Mouse (Mus musculus) forebrain, embryonic 14.5 days (tissue): Measurements from ENCODE around the gene Rhbdl2. TPM values are rescaled to one million over a fixed set of nuclear protein-coding genes. Genes with fewer than 3 reads are reported as not detected.

Experiments
- ATAC-seq: fragments of 200-750 bp; cut with Nextera tagmentation; 2 replicates; pipeline ENCODE4 v1.8.0; 2017; ENCODE audit warnings: mild to moderate bottlenecking, moderate library complexity
- DNase-seq: peaks from one replicate; pipeline ENCODE4 v3.0.0-alpha.2; 2015; ENCODE audit warnings: low spot score
- H3K27ac ChIP-seq: fragments of 300-500 bp; sonication (generic); 2 replicates; pipeline ENCODE4 v1.5.1; 2014; ENCODE audit warnings: low read depth, mild to moderate bottlenecking, control low read depth, low read length, moderate library complexity
- H3K27me3 ChIP-seq: fragments of 300-500 bp; sonication (generic); replicated peaks from 2 replicates; pipeline ENCODE4 v1.6.1; 2014; ENCODE audit warnings: low read length, control low read depth, mixed read lengths; ENCODE audit not compliant: control insufficient read depth, insufficient read depth
- H3K36me3 ChIP-seq: fragments of 300-500 bp; sonication (generic); 2 replicates; pipeline ENCODE4 v1.6.1; 2014; ENCODE audit warnings: low read length, control low read depth; ENCODE audit not compliant: control insufficient read depth, insufficient read depth
- H3K4me1 ChIP-seq: fragments of 300-500 bp; sonication (generic); 2 replicates; pipeline ENCODE4 v1.6.1; 2014; ENCODE audit warnings: antibody characterized with exemption, low read length, control low read depth; ENCODE audit not compliant: control insufficient read depth, insufficient read depth
- H3K4me2 ChIP-seq: fragments of 300-500 bp; sonication (generic); 2 replicates; pipeline ENCODE4 v1.6.1; 2014; ENCODE audit warnings: mild to moderate bottlenecking, control low read depth, low read length
- H3K4me3 ChIP-seq: fragments of 300-500 bp; sonication (generic); 2 replicates; pipeline ENCODE4 v1.5.1; 2014; ENCODE audit warnings: low read depth, low read length, control low read depth
- H3K9ac ChIP-seq: fragments of 300-500 bp; sonication (generic); 2 replicates; pipeline ENCODE4 v1.6.1; 2014; ENCODE audit warnings: mild to moderate bottlenecking, low read length, control low read depth, moderate library complexity
- H3K9me3 ChIP-seq: fragments of 300-500 bp; sonication (generic); replicated peaks from 2 replicates; pipeline ENCODE4 v1.6.1; 2016; ENCODE audit warnings: low read length, control low read depth, mixed read lengths; ENCODE audit not compliant: control insufficient read depth
- WGBS: fragments of 180-500 bp; shearing (Covaris S2); extraction: QIAGEN DNeasy Blood & Tissue Kit; methylation state at CpG from one replicate; pipeline ENCODE4 v1.1.7; 2014; 5-methylcytosine and 5-hydroxymethylcytosine counted together
- polyA plus RNA-seq: library from polyadenylated mRNA; unstranded; fragments of >200 nt; fragmentation: Nextera tagmentation; extraction: Ambion mirVana; gene quantifications from 2 replicates; pipeline ENCODE4 v1.2.1, GENCODE M21; 2014

The Rhbdl2 gene
- polyA plus RNA-seq, 1 experiment from 2014 or later, result 0.58 TPM

DNA sequence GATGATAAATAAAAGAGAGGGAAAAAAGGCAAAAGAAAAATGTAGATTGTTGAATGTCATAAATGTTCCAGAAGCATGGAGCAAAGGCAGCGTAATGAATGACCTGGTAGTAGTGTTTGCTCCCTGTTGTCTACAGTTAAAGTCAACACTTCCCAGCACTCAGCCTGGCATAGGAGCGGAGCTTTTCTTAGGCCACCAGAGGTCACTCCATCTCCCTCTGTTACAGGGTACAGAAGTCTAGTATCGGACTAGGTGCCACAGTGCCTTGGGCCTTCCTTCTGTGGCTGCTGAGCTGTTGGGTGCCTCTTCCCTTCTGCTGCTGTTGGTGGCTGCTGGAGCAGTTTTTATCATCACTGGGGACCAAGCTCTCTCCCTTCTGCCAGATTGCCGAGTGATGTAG lies 29.4 kb upstream of the Rhbdl2 start:
- Histone ChIP-seq H3K36me3 (no peaks in the 10 kb centered on the region), H3K9me3 (no peaks in the 10 kb centered on the region), H3K27me3 (no peaks in the 10 kb centered on the region), H3K4me1 (no peaks in the 10 kb centered on the region), H3K27ac (no peak overlapping the region), H3K4me2 (no peak overlapping the region), H3K4me3 (no peak overlapping the region), H3K9ac (no peak overlapping the region)
- WGBS, result 60% methylated on average over 4 of the region's 4 CpGs
- peak; percentile 21 for DNase-seq
- no peak for ATAC-seq

GRCm38 (mm10) chr4:123765071-123765470 lies 22.6 kb upstream of the Rhbdl2 start:
- no peaks in the 10 kb centered on the region for H3K4me1 ChIP-seq
- H3K4me3 ChIP-seq, result no peak overlapping the region
- no peak for DNase-seq
- H3K9ac ChIP-seq, result no peak overlapping the region
- 84% methylated on average over 6 of the region's 6 CpGs for WGBS
- H3K36me3 ChIP-seq, result no peaks in the 10 kb centered on the region
- no peak overlapping the region for H3K27ac ChIP-seq
- H3K9me3 ChIP-seq, result no peaks in the 10 kb centered on the region
- no peak for ATAC-seq
- no peak overlapping the region for H3K4me2 ChIP-seq
- H3K27me3 ChIP-seq, result no peaks in the 10 kb centered on the region

GRCm38 (mm10) chr4:123767807-123768206 lies 19.9 kb upstream of the Rhbdl2 start:
- Histone ChIP-seq H3K9me3 (no peaks in the 10 kb centered on the region), H3K9ac (no peak overlapping the region), H3K36me3 (no peaks in the 10 kb centered on the region), H3K4me1 (no peaks in the 10 kb centered on the region), H3K27me3 (no peaks in the 10 kb centered on the region), H3K4me3 (no peak overlapping the region), H3K27ac (no peak overlapping the region), H3K4me2 (no peak overlapping the region)
- 77% methylated on average over 3 of the region's 3 CpGs for WGBS
- no peak for DNase-seq
- ATAC-seq, result no peak

- DNase-seq, result no peak
- no peak for ATAC-seq
- Histone ChIP-seq H3K9me3 (no peaks in the 10 kb centered on the region), H3K9ac (no peak overlapping the region), H3K4me3 (no peak overlapping the region), H3K27me3 (no peaks in the 10 kb centered on the region), H3K4me2 (no peak overlapping the region), H3K27ac (no peak overlapping the region), H3K4me1 (no peaks in the 10 kb centered on the region), H3K36me3 (no peaks in the 10 kb centered on the region)
- WGBS, result 56% methylated on average over 4 of the region's 4 CpGs
Measured at GRCm38 (mm10) chr4:123768234-123768633, 19.4 kb upstream of the Rhbdl2 start.

GRCm38 (mm10) chr4:123792666-123793065 lies 5.0 kb downstream of the Rhbdl2 start:
- 94% methylated on average over 2 of the region's 2 CpGs for WGBS
- no peak overlapping the region for H3K9ac ChIP-seq
- ATAC-seq, result no peak

GRCm38 (mm10) chr4:123793136-123793535 lies 5.5 kb downstream of the Rhbdl2 start:
- H3K4me1 ChIP-seq, result peaks cover 6% of the 10 kb centered on the region; the same call in 1 of the 2 replicates
- H3K4me3 ChIP-seq, result no peak overlapping the region
- no peak overlapping the region for H3K9ac ChIP-seq
- H3K27me3 ChIP-seq, result no peaks in the 10 kb centered on the region
- no peak for DNase-seq
- no peaks in the 10 kb centered on the region for H3K36me3 ChIP-seq
- no peak overlapping the region for H3K27ac ChIP-seq
- WGBS, result 93% methylated on average over 6 of the region's 6 CpGs
- H3K9me3 ChIP-seq, result no peaks in the 10 kb centered on the region
- no peak for ATAC-seq
- H3K4me2 ChIP-seq, result no peak overlapping the region

More at GRCm38 (mm10) chr4:123792666-123793065, 5.0 kb downstream of the Rhbdl2 start:
- no peak overlapping the region for H3K4me2 ChIP-seq
- H3K4me1 ChIP-seq, result peaks cover 4% of the 10 kb centered on the region; the same call in 1 of the 2 replicates
- H3K36me3 ChIP-seq, result no peaks in the 10 kb centered on the region
- H3K27ac ChIP-seq, result no peak overlapping the region
- H3K9me3 ChIP-seq, result no peaks in the 10 kb centered on the region
- no peak overlapping the region for H3K4me3 ChIP-seq
- H3K27me3 ChIP-seq, result no peaks in the 10 kb centered on the region
- no peak for DNase-seq

GRCm38 (mm10) chr4:123795057-123795456 lies 7.4 kb downstream of the Rhbdl2 start:
- 73% methylated on average over 2 of the region's 2 CpGs for WGBS
- no peak for DNase-seq

GRCm38 (mm10) chr4:123797403-123797802 lies 9.7 kb downstream of the Rhbdl2 start:
- Histone ChIP-seq H3K9ac (no peak overlapping the region), H3K4me1 (peaks cover 6% of the 10 kb centered on the region; the same call in 1 of the 2 replicates), H3K36me3 (no peaks in the 10 kb centered on the region), H3K27ac (no peak overlapping the region), H3K9me3 (no peaks in the 10 kb centered on the region), H3K27me3 (no peaks in the 10 kb centered on the region), H3K4me3 (no peak overlapping the region), H3K4me2 (no peak overlapping the region)
- no peak for ATAC-seq
- DNase-seq, result no peak
- 55% methylated on average over 3 of the region's 3 CpGs for WGBS

More at GRCm38 (mm10) chr4:123795057-123795456, 7.4 kb downstream of the Rhbdl2 start:
- Histone ChIP-seq H3K4me2 (no peak overlapping the region), H3K27ac (no peak overlapping the region), H3K4me3 (no peak overlapping the region), H3K36me3 (no peaks in the 10 kb centered on the region), H3K4me1 (peaks cover 6% of the 10 kb centered on the region; the same call in 1 of the 2 replicates), H3K9ac (no peak overlapping the region), H3K27me3 (no peaks in the 10 kb centered on the region), H3K9me3 (no peaks in the 10 kb centered on the region)
- no peak for ATAC-seq

GRCm38 (mm10) chr4:123797856-123798255 lies 10.2 kb downstream of the Rhbdl2 start:
- WGBS, result 21% methylated on average over 7 of the region's 7 CpGs
- Histone ChIP-seq H3K9me3 (no peaks in the 10 kb centered on the region), H3K36me3 (no peaks in the 10 kb centered on the region), H3K27me3 (no peaks in the 10 kb centered on the region), H3K27ac (0 out of 2 replicates have a peak overlapping the region, but pooled peaks have one; percentile 44), H3K4me1 (peaks cover 6% of the 10 kb centered on the region; the same call in 1 of the 2 replicates), H3K4me2 (no peak overlapping the region), H3K4me3 (no peak overlapping the region), H3K9ac (no peak overlapping the region)
- ATAC-seq, result peak; percentile 93
- DNase-seq, result peak; percentile 80
